Mouse (Mus musculus): Measurements from ENCODE around the gene Gnaq.

Gnaq gene

DNA sequence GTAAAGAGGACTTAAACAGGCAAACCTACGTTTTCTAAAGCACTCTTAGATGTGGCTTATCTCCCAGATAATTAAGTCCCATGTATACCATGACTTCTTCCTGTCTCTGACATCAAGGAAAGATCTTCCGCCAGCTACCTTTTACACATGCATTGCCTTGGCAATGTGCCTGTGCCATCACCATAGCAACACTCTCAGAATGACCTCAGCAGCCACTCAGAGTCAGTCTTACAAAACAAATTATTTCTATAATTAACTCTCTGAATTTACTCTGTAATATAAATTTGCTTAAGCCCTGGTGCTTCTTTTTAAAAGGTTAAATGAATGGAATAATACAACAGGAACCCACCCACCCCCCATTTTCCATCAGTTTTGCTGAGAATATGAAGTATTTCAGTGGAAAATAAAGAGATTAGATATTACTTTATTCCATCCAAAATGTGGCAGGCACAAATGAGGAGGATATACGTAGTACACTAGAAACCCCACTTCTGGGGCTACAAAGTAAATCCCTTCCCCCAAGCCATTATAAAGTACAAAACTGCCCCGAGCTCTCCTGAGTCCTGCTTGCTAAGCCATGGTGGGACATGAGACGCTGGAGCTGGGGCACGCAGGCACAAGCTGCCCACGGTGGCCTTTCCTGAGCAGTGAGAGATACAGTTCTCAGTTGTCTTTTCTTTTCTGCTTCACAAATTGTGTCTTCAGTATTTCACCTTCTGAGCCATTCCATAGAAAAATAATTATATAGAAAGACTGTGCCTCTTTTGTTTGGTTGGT, 195.6 kb downstream of the Gnaq start:
- in situ Hi-C loops (cut with MboI; ENCODE audit: low pct_unique_long_range_greater_than_20kb in 1 of 2, low sequenced_read_pairs in 2 of 2, unreplicated experiment in 1 of 2): no loop called here

DNA sequence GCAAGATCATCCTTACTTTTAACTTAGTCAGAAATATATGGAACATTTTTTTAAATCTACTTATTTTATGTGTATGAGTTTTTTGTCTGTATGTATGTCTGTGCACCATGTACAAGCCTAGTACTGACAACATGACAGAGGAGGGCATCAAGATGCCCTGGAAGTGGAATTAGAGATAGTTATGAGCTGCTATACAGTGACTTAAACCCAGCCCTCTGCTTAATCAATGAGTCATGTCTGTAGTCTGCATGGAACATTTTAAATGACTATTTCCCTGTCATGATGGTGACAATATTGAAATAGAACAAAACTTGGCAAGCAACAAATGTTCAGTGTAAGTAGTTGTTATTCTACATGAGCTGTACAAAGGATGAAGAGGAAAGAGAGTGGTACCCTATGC, 196.4 kb downstream of the Gnaq start:
- in situ Hi-C loops (cut with MboI; ENCODE audit: low pct_unique_long_range_greater_than_20kb in 1 of 2, low sequenced_read_pairs in 2 of 2, unreplicated experiment in 1 of 2): no loop called here

DNA sequence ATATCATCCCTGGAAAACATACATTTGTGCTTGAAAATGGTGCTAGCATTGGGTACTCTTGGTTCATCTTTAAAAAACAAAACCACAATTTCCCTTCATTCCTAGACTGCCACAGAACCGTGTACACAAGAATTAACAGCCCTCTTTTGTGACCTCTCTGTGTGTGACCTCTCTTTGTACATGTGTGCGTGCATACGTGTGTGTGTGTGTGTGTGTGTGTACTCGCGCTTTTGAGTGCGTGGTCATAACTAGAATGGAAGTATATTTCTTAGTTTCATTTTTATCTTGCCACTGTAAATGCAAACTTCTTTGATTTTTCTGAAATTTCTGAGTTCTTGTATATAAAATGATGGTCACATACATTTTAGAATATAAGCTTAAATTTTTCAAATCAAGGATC, 197.0 kb downstream of the Gnaq start:
- in situ Hi-C loops (cut with MboI; ENCODE audit: low pct_unique_long_range_greater_than_20kb in 1 of 2, low sequenced_read_pairs in 2 of 2, unreplicated experiment in 1 of 2): loop anchor here in 1 of 2 experiments (10.0 kb wide), 1 partner anchor 205 kb away; no protein-coding TSS in a partner anchor

- in situ Hi-C loops (cut with MboI; ENCODE audit: low pct_unique_long_range_greater_than_20kb in 1 of 2, low sequenced_read_pairs in 2 of 2, unreplicated experiment in 1 of 2): loop anchor here in 1 of 2 experiments (10.0 kb wide), 1 partner anchor 205 kb away; no protein-coding TSS in a partner anchor
Observed at GRCm38 (mm10) chr19:16330161-16330560, 197.5 kb downstream of the Gnaq start.

- in situ Hi-C loops (cut with MboI; ENCODE audit: low pct_unique_long_range_greater_than_20kb in 1 of 2, low sequenced_read_pairs in 2 of 2, unreplicated experiment in 1 of 2): loop anchor here in 1 of 2 experiments (10.0 kb wide), 1 partner anchor 206 kb away; no protein-coding TSS in a partner anchor
Observed at GRCm38 (mm10) chr19:16331047-16331446, 198.4 kb downstream of the Gnaq start.

GRCm38 (mm10) chr19:16337866-16338530, 205.4 kb downstream of the Gnaq start:
- in situ Hi-C loops (cut with MboI; ENCODE audit: low pct_unique_long_range_greater_than_20kb in 1 of 2, low sequenced_read_pairs in 2 of 2, unreplicated experiment in 1 of 2): loop anchor here in 1 of 2 experiments (10.0 kb wide), 1 partner anchor 213 kb away; no protein-coding TSS in a partner anchor

- in situ Hi-C loops (cut with MboI; ENCODE audit: low pct_unique_long_range_greater_than_20kb in 1 of 2, low sequenced_read_pairs in 2 of 2, unreplicated experiment in 1 of 2): loop anchor here in 1 of 2 experiments (10.0 kb wide), 1 partner anchor 215 kb away; no protein-coding TSS in a partner anchor
Observed at GRCm38 (mm10) chr19:16339954-16340586, 207.4 kb downstream of the Gnaq start.

DNA sequence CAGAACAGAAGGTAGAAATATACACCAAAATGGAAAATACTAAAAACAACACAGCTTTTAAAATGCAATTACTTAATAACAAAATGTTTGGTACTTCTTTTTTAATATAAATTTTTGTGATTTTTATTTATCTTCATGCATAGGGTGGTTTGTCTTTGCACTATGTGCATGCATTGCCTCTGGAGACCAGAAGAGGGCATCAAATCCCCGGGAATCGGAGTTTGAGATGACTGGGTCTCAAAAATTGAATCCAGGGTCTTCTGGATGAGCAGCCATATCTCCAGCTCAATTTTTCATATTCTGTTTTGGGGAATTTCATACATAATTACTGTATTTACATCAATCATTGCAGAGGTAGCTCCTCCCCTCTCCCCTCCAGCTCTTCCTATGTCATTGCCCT, 210.1 kb downstream of the Gnaq start:
- in situ Hi-C loops (cut with MboI; ENCODE audit: low pct_unique_long_range_greater_than_20kb in 1 of 2, low sequenced_read_pairs in 2 of 2, unreplicated experiment in 1 of 2): no loop called here

DNA sequence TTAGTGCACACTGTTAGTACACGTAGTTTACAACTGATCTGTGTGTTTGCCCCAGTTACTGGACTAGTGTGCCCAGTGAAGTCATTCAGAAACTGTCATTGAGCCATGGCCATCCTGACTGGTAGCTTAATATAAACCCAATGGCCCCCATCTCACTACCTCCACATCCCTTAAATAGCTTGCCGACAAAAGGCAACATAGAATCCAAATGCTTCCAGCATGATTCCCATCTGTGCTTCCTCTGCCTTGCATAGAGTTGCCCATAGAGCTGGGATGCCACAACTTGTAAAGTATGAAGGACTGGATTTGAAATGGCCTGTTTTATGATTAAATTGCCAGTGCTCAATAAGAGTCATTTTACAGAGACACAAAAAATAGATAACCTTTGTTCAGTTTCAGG, 212.9 kb downstream of the Gnaq start:
- in situ Hi-C loops (cut with MboI; ENCODE audit: low pct_unique_long_range_greater_than_20kb in 1 of 2, low sequenced_read_pairs in 2 of 2, unreplicated experiment in 1 of 2): no loop called here

DNA sequence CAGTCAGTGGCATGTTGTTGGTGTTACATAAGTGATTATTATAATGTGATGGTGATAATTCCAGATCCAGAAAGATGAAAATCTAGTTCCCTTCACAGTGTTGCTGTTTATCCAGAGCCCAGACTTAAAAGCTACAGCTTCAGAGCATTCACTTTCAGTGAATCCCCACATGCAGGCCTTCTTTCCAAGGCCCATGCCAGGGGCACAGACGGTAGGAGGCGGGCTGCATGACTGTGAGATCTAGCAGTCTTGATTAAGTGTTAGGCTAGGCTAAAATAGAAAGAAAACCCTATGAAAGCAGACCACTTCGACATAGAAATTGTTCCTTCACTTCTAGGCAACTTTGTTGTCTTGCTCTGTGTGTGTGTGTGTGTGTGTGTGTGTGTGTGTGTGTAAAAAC, 214.4 kb downstream of the Gnaq start:
- in situ Hi-C loops (cut with MboI; ENCODE audit: low pct_unique_long_range_greater_than_20kb in 1 of 2, low sequenced_read_pairs in 2 of 2, unreplicated experiment in 1 of 2): no loop called here

GRCm38 (mm10) chr19:16353701-16354136, 221.1 kb downstream of the Gnaq start:
- in situ Hi-C loops (cut with MboI; ENCODE audit: low pct_unique_long_range_greater_than_20kb in 1 of 2, low sequenced_read_pairs in 2 of 2, unreplicated experiment in 1 of 2): loop anchor here in 1 of 2 experiments (25.0 kb wide), 1 partner anchor 209 kb away; no protein-coding TSS in a partner anchor

- in situ Hi-C loops (cut with MboI; ENCODE audit: low pct_unique_long_range_greater_than_20kb in 1 of 2, low sequenced_read_pairs in 2 of 2, unreplicated experiment in 1 of 2): loop anchor here in 1 of 2 experiments (25.0 kb wide), 1 partner anchor 204 kb away; no protein-coding TSS in a partner anchor
Observed at GRCm38 (mm10) chr19:16358148-16358547, 225.5 kb downstream of the Gnaq start.

DNA sequence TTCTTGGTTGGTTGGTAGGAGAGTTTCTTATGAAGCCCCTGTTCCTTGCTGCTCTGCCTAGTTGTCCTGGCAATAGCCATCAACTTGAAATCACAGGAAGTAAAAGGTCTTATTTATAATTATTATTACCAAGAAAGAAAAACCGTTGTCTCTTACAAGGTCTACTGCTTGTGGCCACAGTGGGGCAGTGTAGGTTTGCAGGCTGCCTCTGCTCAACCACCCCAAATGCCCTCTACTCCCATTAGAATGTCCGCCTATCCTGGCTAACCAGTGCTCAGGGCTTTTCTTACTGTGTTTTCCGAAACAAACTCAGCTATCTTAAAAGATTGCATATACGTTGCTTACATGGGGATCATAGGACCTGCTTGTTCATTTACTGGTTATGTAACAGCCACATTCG, 226.3 kb downstream of the Gnaq start:
- in situ Hi-C loops (cut with MboI; ENCODE audit: low pct_unique_long_range_greater_than_20kb in 1 of 2, low sequenced_read_pairs in 2 of 2, unreplicated experiment in 1 of 2): loop anchor here in 1 of 2 experiments (25.0 kb wide), 1 partner anchor 203 kb away; no protein-coding TSS in a partner anchor

- in situ Hi-C loops (cut with MboI; ENCODE audit: low pct_unique_long_range_greater_than_20kb in 1 of 2, low sequenced_read_pairs in 2 of 2, unreplicated experiment in 1 of 2): loop anchor here (10.0 to 25.0 kb wide), 3 partner anchors 196 to 228 kb away; no protein-coding TSS in a partner anchor
Observed at GRCm38 (mm10) chr19:16366465-16367063, 233.9 kb downstream of the Gnaq start.

DNA sequence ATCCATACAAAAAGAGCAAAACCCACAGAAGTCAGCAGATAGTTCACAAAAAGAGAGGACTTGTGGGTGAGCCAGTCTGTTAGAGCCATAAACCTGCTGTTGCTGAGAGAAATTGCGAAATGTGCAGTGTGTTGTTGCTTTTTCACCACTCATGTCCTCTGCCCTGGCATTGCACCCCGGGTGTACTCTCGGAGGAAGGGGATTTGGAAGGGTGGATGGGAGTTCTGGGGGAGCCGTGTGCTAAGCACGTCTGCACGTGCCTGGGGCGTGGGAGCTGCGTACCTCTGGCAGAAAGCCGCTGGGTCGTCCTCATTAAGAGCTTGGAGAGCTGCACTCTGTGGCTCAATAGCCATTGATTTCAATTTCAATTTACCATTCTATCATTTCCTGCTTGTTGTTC, 234.6 kb downstream of the Gnaq start:
- in situ Hi-C loops (cut with MboI; ENCODE audit: low pct_unique_long_range_greater_than_20kb in 1 of 2, low sequenced_read_pairs in 2 of 2, unreplicated experiment in 1 of 2): loop anchor here (10.0 to 25.0 kb wide), 3 partner anchors 195 to 228 kb away; no protein-coding TSS in a partner anchor

DNA sequence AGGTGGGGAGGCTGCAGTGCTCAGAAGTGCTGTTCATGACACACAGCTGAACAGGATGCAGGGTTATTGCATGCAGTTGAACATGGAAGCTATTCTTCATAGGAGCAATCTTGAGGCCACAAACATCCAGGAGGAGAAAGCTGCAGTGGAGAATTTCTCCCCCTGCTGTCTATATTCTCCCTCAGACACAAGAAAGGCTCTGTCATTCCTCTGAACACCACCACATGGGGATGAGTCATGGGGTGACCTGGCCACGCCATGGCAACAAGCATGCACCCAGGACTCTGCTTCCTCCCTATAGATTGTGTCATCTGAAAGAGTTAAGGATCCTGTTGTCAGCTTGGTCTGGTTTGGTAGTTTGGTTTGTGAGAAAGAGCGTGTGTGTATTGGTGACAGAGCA, 239.0 kb downstream of the Gnaq start:
- in situ Hi-C loops (cut with MboI; ENCODE audit: low pct_unique_long_range_greater_than_20kb in 1 of 2, low sequenced_read_pairs in 2 of 2, unreplicated experiment in 1 of 2): loop anchor here in 1 of 2 experiments (25.0 kb wide), 1 partner anchor 191 kb away; no protein-coding TSS in a partner anchor

DNA sequence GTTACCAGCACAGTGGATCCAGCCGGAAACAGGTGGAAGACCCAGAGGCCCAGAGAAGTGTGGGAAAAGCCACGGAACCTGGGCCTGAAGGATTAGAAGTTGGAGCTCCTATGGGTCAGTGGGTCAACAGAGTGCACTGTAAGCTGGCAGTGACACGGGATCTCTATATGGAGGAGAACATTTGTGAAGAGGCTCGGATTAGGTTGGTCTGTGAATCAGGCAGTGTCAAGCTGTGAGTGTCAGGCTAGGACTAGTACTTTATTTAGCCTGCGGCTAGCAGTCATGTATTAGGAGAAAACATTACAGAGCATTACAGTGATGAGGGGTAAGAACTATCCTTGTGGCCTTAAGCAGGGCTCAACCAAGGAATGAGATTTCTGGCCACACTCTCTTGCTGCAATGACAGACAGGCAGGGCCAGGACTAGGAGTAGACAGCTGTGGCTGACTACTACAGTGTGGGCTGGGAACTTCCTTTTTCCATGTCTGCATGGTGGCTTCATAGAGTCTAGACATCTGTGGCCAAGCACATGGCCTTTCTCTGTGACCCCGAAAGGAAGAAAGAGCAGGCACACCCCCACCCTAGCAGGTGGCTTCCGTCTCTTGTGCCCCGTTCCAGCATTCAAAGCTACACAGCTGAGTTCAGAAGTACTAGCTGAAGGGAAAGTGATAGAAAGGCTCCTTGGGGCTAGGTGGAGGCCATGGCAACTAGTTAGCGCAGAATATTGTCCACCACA, 240.3 kb downstream of the Gnaq start:
- in situ Hi-C loops (cut with MboI; ENCODE audit: low pct_unique_long_range_greater_than_20kb in 1 of 2, low sequenced_read_pairs in 2 of 2, unreplicated experiment in 1 of 2): loop anchor here in 1 of 2 experiments (25.0 kb wide), 1 partner anchor 189 kb away; no protein-coding TSS in a partner anchor

Data from mouse embryonic stem cell (cell line).